In genomic region chr17:28032219-28032618, GRCm38 (mm10) we compare ENCODE assay signal across 12 mouse cellular contexts. TPM values are rescaled to one million over a fixed set of nuclear protein-coding genes. Genes with fewer than 3 reads are reported as not detected.
DNase-seq lines count a peak whose midpoint lies in the region; ATAC-seq and TF ChIP-seq lines count a peak whose summit lies in the region.
"Had no signal": no experiment of that assay in that cellular context is flagged by ENCODE, and none has a peak within 500 bp of the region (broad histone marks: within the 10 kb centered on the region; RNA-seq: fewer than 3 reads in every experiment).

No protein-coding gene starts in this region.

- no peaks in the 10 kb centered on the region for H3K9me3 ChIP-seq in lung, embryonic 14.5 days (ENCODE audit: low read depth, low read length)
- H3K9me3 ChIP-seq in forebrain, embryonic 11.5 days (ENCODE audit: control insufficient read depth, low read length): no peaks in the 10 kb centered on the region
- H3K9me3 ChIP-seq in hindbrain, embryonic 10.5 days: no peaks in the 10 kb centered on the region
- H3K9me3 ChIP-seq in midbrain, embryonic 12.5 days: no peaks in the 10 kb centered on the region
- H3K9me3 ChIP-seq: limb, embryonic 15.5 days had no signal

- peak overlapping the region; percentile 51; the same call in 1 of the 2 replicates for H3K27ac ChIP-seq in lung, embryonic 14.5 days (ENCODE audit: low read depth)
- H3K27ac ChIP-seq in forebrain, embryonic 11.5 days (ENCODE audit: low read depth, low read length): peak overlapping the region; percentile 52; the same call in 1 of the 2 replicates
- H3K27ac ChIP-seq in hindbrain, embryonic 10.5 days: peak overlapping the region; percentile 87
- H3K27ac ChIP-seq in midbrain, embryonic 12.5 days (replicated peaks): peak overlapping the region; percentile 83

- no peak for TF ChIP-seq CTCF in lung, embryonic 14.5 days (IDR thresholded peaks at IDR 0.05; ENCODE audit: low read depth)

- WGBS in lung, embryonic 14.5 days: 55% methylated on average over 10 of the region's 10 CpGs
- 74% methylated on average over 10 of the region's 10 CpGs for WGBS in forebrain, embryonic 11.5 days
- WGBS in hindbrain, embryonic 10.5 days: 70% methylated on average over 10 of the region's 10 CpGs
- WGBS in midbrain, embryonic 12.5 days: 73% methylated on average over 10 of the region's 10 CpGs

- no peaks in the 10 kb centered on the region for H3K27me3 ChIP-seq in lung, embryonic 14.5 days (ENCODE audit: insufficient read depth, low read length)
- H3K27me3 ChIP-seq in forebrain, embryonic 11.5 days (ENCODE audit: control insufficient read depth, insufficient read depth, low read length): no peaks in the 10 kb centered on the region
- H3K27me3 ChIP-seq in hindbrain, embryonic 10.5 days (ENCODE audit: insufficient read depth, poor library complexity, severe bottlenecking): no peaks in the 10 kb centered on the region
- no peaks in the 10 kb centered on the region for H3K27me3 ChIP-seq in midbrain, embryonic 12.5 days
- H3K27me3 ChIP-seq: limb, embryonic 15.5 days had no signal

- H3K4me3 ChIP-seq in lung, embryonic 14.5 days (ENCODE audit: low read depth, low read length): no peak overlapping the region
- H3K4me3 ChIP-seq in forebrain, embryonic 11.5 days (ENCODE audit: low read depth, low read length): no peak overlapping the region
- no peak overlapping the region for H3K4me3 ChIP-seq in hindbrain, embryonic 10.5 days
- no peak overlapping the region for H3K4me3 ChIP-seq in midbrain, embryonic 12.5 days
- H3K4me3 ChIP-seq: limb, embryonic 15.5 days had no signal

- H3K4me1 ChIP-seq in lung, embryonic 14.5 days (ENCODE audit: insufficient read depth): peaks cover 12% of the 10 kb centered on the region; the same call in 1 of the 2 replicates
- peaks cover 21% of the 10 kb centered on the region for H3K4me1 ChIP-seq in forebrain, embryonic 11.5 days (replicated peaks; ENCODE audit: control insufficient read depth, insufficient read depth, low read length)
- peaks cover 73% of the 10 kb centered on the region for H3K4me1 ChIP-seq in hindbrain, embryonic 10.5 days (replicated peaks)
- peaks cover 48% of the 10 kb centered on the region for H3K4me1 ChIP-seq in midbrain, embryonic 12.5 days

- no peak overlapping the region for H3K4me2 ChIP-seq in lung, embryonic 14.5 days
- no peak overlapping the region for H3K4me2 ChIP-seq in forebrain, embryonic 11.5 days (ENCODE audit: low read depth, low read length, severe bottlenecking)
- no peak overlapping the region for H3K4me2 ChIP-seq in midbrain, embryonic 12.5 days (replicated peaks)
- H3K4me2 ChIP-seq: limb, embryonic 15.5 days had no signal

- H3K9ac ChIP-seq in lung, embryonic 14.5 days: no peak overlapping the region
- H3K9ac ChIP-seq in forebrain, embryonic 11.5 days (ENCODE audit: low read length): peak overlapping the region; percentile 2; the same call in 1 of the 2 replicates
- H3K9ac ChIP-seq in midbrain, embryonic 12.5 days (replicated peaks): peak overlapping the region; percentile 20; the same call in 1 of the 2 replicates
- H3K9ac ChIP-seq: limb, embryonic 15.5 days had no signal

- DNase-seq in lung, embryonic 14.5 days: no peak
- no peak for DNase-seq in lung, postnatal 10 days
- DNase-seq in forebrain, embryonic 11.5 days (ENCODE audit: low spot score): no peak
- DNase-seq in hindbrain, embryonic 10.5 days (ENCODE audit: low spot score): no peak
- no peak for DNase-seq in thymus, adult 18-20 months
- DNase-seq in adrenal gland, postnatal 4 days (ENCODE audit: low spot score in 2 of 2): no peak
- DNase-seq in layer of hippocampus, postnatal 10 days (ENCODE audit: low spot score in 2 of 2): no peak
- DNase-seq: cerebellum, adult 8-10 months; kidney, adult 2 months; lung, postnatal 14 days had no signal

- ATAC-seq in lung, embryonic 14.5 days (ENCODE audit: insufficient read depth): no peak
- ATAC-seq in forebrain, embryonic 11.5 days (replicated peaks; ENCODE audit: low FRiP score): no peak
- ATAC-seq in midbrain, embryonic 12.5 days (ENCODE audit: low FRiP score, low read depth): no peak

- H3K36me3 ChIP-seq in lung, embryonic 14.5 days (ENCODE audit: insufficient read depth): no peaks in the 10 kb centered on the region
- H3K36me3 ChIP-seq in forebrain, embryonic 11.5 days (ENCODE audit: control insufficient read depth, insufficient read depth, low read length): no peaks in the 10 kb centered on the region
- peaks cover 7% of the 10 kb centered on the region for H3K36me3 ChIP-seq in hindbrain, embryonic 10.5 days
- H3K36me3 ChIP-seq in midbrain, embryonic 12.5 days: no peaks in the 10 kb centered on the region; the same call in 1 of the 2 replicates

RNA-seq across cellular contexts. Expression of gene Tcp11, which starts 48.2 kb away (rescaled TPM):
- 1.6 and 2.0 TPM in 2 replicates for polyA plus RNA-seq in lung, embryonic 14.5 days (2014; fragmentation: Nextera tagmentation; extraction: Ambion mirVana)
- polyA plus RNA-seq in forebrain, embryonic 11.5 days (2014; fragmentation: Nextera tagmentation; extraction: Ambion mirVana): 0.39 and 1.0 TPM in 2 replicates
- polyA plus RNA-seq in hindbrain, embryonic 10.5 days (2016; fragmentation: Nextera tagmentation; extraction: Ambion mirVana): 1.1 and 2.8 TPM in 2 replicates
- polyA plus RNA-seq in midbrain, embryonic 12.5 days (2016; fragmentation: Nextera tagmentation; extraction: Ambion mirVana): 1.4 and 1.9 TPM in 2 replicates
- 1 to 10 TPM in 1 of 2 experiments, under 1 TPM in 1; 0.31 to 3.3 TPM for total RNA-seq in adrenal gland, postnatal 4 days (2021)
- total RNA-seq in layer of hippocampus, postnatal 10 days (2021): 1 to 10 TPM in 1 of 2 experiments, under 1 TPM in 1; 0.76 to 1.7 TPM
